Mouse (Mus musculus) midbrain, embryonic 14.5 days (tissue): ENCODE results near the gene Rnpepl1. TPM values are rescaled to one million over a fixed set of nuclear protein-coding genes. Genes with fewer than 3 reads are reported as not detected.
"Not testable (repeated sequence)": the region's sequence is repeated elsewhere in the genome, so short reads cannot be mapped to it uniquely, and the experiment has no call there.

Source experiments
- ATAC-seq: fragments of 200-750 bp; cut with Nextera tagmentation; 2 replicates; pipeline ENCODE4 v1.8.0; 2017; ENCODE audit warnings: moderate number of reproducible peaks, moderate library complexity; ENCODE audit not compliant: low FRiP score, low TSS enrichment
- DNase-seq: peaks from one replicate; pipeline ENCODE4 v3.0.0-alpha.2; 2015
- H3K27ac ChIP-seq: fragments of 300-500 bp; sonication (generic); replicated peaks from 2 replicates; pipeline ENCODE4 v1.5.1; 2014; ENCODE audit warnings: mild to moderate bottlenecking, low read depth, low read length, moderate library complexity
- H3K27me3 ChIP-seq: fragments of 300-500 bp; sonication (generic); 2 replicates; pipeline ENCODE4 v1.6.1; 2014; ENCODE audit warnings: low read length, control low read depth, mixed read lengths; ENCODE audit not compliant: control insufficient read depth, insufficient read depth
- H3K36me3 ChIP-seq: fragments of 300-500 bp; sonication (generic); 2 replicates; pipeline ENCODE4 v1.6.1; 2014; ENCODE audit warnings: low read length, control low read depth; ENCODE audit not compliant: control insufficient read depth, insufficient read depth
- H3K4me1 ChIP-seq: fragments of 300-500 bp; sonication (generic); 2 replicates; pipeline ENCODE4 v1.6.1; 2014; ENCODE audit warnings: mild to moderate bottlenecking, antibody characterized with exemption, low read length, control low read depth; ENCODE audit not compliant: control insufficient read depth, insufficient read depth
- H3K4me2 ChIP-seq: fragments of 300-500 bp; sonication (generic); 2 replicates; pipeline ENCODE4 v1.6.1; 2014; ENCODE audit warnings: mild to moderate bottlenecking, low read length, moderate library complexity
- H3K4me3 ChIP-seq: fragments of 300-500 bp; sonication (generic); replicated peaks from 2 replicates; pipeline ENCODE4 v1.5.1; 2014; ENCODE audit warnings: low read depth, low read length
- H3K9ac ChIP-seq: fragments of 300-500 bp; sonication (generic); replicated peaks from 2 replicates; pipeline ENCODE4 v1.6.1; 2014; ENCODE audit warnings: mild to moderate bottlenecking, low read length, moderate library complexity
- H3K9me3 ChIP-seq: fragments of 300-500 bp; sonication (generic); 2 replicates; pipeline ENCODE4 v1.6.1; 2016; ENCODE audit warnings: low read length, control low read depth, mixed read lengths; ENCODE audit not compliant: control insufficient read depth
- WGBS: fragments of 180-500 bp; shearing (Covaris S2); extraction: QIAGEN DNeasy Blood & Tissue Kit; methylation state at CpG from one replicate; pipeline ENCODE4 v1.1.7; 2014; 5-methylcytosine and 5-hydroxymethylcytosine counted together
- polyA plus RNA-seq: library from polyadenylated mRNA; unstranded; fragments of >200 nt; fragmentation: Nextera tagmentation; extraction: Ambion mirVana; gene quantifications from 2 replicates; pipeline ENCODE4 v1.2.1, GENCODE M21; 2014

Gene Rnpepl1
- polyA plus RNA-seq, 1 experiment from 2014 or later: 26.8 TPM

DNA sequence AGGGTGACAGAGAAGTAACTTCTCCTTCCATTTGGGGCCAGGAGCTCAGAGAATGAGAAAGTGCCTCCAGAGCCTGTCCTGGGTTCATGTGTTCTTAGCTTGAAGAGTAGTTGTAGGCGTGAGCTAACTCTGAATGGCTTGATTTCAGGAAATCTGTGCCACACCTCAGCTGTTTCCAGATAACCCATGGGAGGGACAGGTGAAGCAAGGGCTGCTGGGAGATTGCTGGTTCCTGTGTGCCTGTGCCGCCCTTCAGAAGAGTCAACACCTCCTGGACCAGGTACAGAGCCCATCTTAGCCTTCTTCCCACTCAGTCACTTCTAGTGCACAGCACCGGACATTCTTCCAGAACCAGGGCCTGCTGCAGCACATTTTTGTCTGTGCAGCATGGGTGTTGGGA, 27.2 kb downstream of the Rnpepl1 start:
- ATAC-seq (no peak), DNase-seq (no peak)
- Histone ChIP-seq H3K9ac (no peak overlapping the region), H3K4me2 (no peak overlapping the region), H3K4me1 (peaks cover 24% of the 10 kb centered on the region), H3K4me3 (no peak overlapping the region), H3K36me3 (peaks cover 50% of the 10 kb centered on the region), H3K27me3 (no peaks in the 10 kb centered on the region), H3K9me3 (no peaks in the 10 kb centered on the region), H3K27ac (no peak overlapping the region)
- WGBS: 94% methylated on average over 3 of the region's 3 CpGs

- peaks cover 69% of the 10 kb centered on the region for H3K36me3 ChIP-seq
- no peak overlapping the region for H3K4me3 ChIP-seq
- H3K9ac ChIP-seq: no peak overlapping the region
- no peaks in the 10 kb centered on the region for H3K27me3 ChIP-seq
- peaks cover 20% of the 10 kb centered on the region for H3K4me1 ChIP-seq
- H3K4me2 ChIP-seq: no peak overlapping the region
- H3K9me3 ChIP-seq: no peaks in the 10 kb centered on the region
- 97% methylated on average over 4 of the region's 4 CpGs for WGBS
- no peak overlapping the region for H3K27ac ChIP-seq
- DNase-seq (no peak), ATAC-seq (no peak)
These were observed 29.2 kb downstream of the Rnpepl1 start for GRCm38 (mm10) chr1:92939746-92940145.

DNA sequence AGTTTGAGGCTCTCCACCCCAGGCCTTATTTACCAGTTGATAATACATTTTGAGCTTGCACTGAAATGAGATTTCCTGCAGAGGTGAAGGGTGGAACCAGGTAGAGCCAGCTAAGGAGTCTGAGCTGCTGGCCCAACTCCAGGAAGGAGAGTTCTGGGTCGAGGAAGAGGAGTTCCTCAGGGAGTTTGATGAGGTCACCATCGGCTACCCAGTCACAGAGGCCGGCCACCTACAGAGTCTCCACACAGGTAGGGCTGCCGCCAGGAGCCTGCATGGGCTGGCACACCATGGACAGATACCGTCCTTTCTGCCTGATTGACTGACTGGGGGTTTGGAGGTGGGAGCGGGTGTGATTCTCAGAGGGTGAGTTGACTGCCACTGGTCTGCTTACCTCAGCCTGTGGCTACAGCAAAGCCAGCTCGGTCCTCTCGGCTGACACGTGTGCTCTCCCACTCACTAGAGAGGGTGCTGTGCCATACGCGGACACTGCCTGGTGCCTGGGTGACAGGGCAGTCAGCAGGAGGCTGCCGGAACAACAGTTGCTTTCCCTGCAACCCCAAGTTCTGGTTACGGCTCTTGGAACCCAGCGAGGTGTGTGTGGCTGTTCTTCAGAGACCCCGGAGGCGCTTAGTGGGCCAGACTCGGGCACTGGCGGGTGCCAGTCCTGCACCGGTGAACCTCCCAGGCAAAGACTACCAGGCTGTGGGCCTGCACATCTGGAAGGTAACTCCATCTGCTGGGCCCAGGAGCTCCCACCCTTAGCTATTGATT, 32.8 kb downstream of the Rnpepl1 start:
- DNase-seq: no peak
- 95% methylated on average over 19 of the region's 19 CpGs for WGBS
- Histone ChIP-seq H3K9me3 (no peaks in the 10 kb centered on the region), H3K27ac (no peak overlapping the region), H3K4me2 (no peak overlapping the region), H3K4me1 (no peaks in the 10 kb centered on the region), H3K4me3 (no peak overlapping the region), H3K9ac (no peak overlapping the region), H3K36me3 (peaks cover 97% of the 10 kb centered on the region), H3K27me3 (no peaks in the 10 kb centered on the region)
- no peak for ATAC-seq

DNA sequence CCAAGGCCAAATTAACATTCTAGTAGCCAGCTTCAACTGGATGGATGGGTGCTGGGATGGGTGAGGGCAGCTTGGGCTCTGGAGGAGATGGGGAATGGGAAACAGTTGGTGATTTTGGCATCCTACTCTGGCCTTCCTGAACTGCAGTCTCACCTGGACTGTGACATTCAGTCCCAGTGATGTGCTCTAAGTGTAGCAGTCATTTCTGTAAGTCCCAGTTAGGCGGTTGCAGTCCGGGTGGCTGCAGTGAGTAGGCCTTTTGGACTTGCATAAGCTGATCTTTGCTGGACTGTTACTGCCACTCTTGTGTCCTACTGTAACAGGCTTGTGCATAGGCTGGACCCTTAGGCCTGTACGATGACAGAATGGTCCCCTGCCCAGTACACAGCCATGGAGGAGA, 37.4 kb downstream of the Rnpepl1 start:
- WGBS: 96% methylated on average over 3 of the region's 3 CpGs

GRCm38 (mm10) chr1:92949426-92949825, 38.8 kb downstream of the Rnpepl1 start:
- no peak overlapping the region for H3K9ac ChIP-seq
- H3K4me1 ChIP-seq: no peaks in the 10 kb centered on the region
- no peak for ATAC-seq
- 62% methylated on average over 6 of the region's 6 CpGs for WGBS
- H3K27me3 ChIP-seq: no peaks in the 10 kb centered on the region
- H3K9me3 ChIP-seq: no peaks in the 10 kb centered on the region
- H3K4me2 ChIP-seq: no peak overlapping the region
- peaks cover 55% of the 10 kb centered on the region for H3K36me3 ChIP-seq
- H3K4me3 ChIP-seq: no peak overlapping the region
- no peak for DNase-seq
- H3K27ac ChIP-seq: no peak overlapping the region

More for the DNA sequence above, 37.4 kb downstream of the Rnpepl1 start:
- Histone ChIP-seq H3K4me3 (no peak overlapping the region), H3K27ac (no peak overlapping the region), H3K9me3 (no peaks in the 10 kb centered on the region), H3K9ac (no peak overlapping the region), H3K4me1 (no peaks in the 10 kb centered on the region), H3K36me3 (peaks cover 70% of the 10 kb centered on the region), H3K27me3 (no peaks in the 10 kb centered on the region), H3K4me2 (no peak overlapping the region)
- ATAC-seq: no peak
- DNase-seq: no peak

- no peaks in the 10 kb centered on the region for H3K4me1 ChIP-seq
- H3K4me2 ChIP-seq: no peak within 1 kb of the TSS
- H3K27me3 ChIP-seq: no peaks in the 10 kb centered on the region
- 84% methylated on average over 5 of the region's 5 CpGs for WGBS
- H3K9me3 ChIP-seq: no peaks in the 10 kb centered on the region
- H3K36me3 ChIP-seq: peaks cover 43% of the 10 kb centered on the region
- DNase-seq (no peak), ATAC-seq (no peak)
- H3K27ac ChIP-seq: no peak within 1 kb of the TSS
- no peak within 1 kb of the TSS for H3K4me3 ChIP-seq
- H3K9ac ChIP-seq: no peak within 1 kb of the TSS
These were observed 40.0 kb downstream of the Rnpepl1 start, which contains the start of gene Gpr35 for GRCm38 (mm10) chr1:92950607-92951006. Gene Gpr35 (plus strand): TSS chr1:92950865.

DNA sequence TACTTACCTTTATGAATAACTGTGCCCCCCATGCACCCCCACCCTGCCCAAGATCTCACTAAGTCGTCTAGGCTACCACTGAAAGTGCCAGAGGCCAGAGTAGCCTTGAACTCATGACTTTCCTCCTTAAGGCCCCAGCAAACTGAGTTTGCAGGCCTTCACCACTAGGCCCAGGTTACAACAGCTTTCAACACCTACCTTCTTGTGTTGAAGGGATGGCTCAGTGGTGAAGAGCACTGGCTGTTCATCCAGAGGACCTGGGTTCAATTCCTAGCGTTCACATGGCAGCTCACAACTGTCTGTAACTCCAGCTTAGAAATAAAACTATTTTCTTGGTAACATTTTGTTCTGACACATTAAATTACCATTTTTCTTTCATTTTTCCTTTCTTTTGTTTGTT, 43.1 kb downstream of the Rnpepl1 start:
- ATAC-seq (no peak), DNase-seq (no peak)
- 78% methylated on average over 2 of the region's 2 CpGs for WGBS
- Histone ChIP-seq H3K9ac (no peak overlapping the region), H3K27me3 (no peaks in the 10 kb centered on the region), H3K4me1 (no peaks in the 10 kb centered on the region), H3K36me3 (peaks cover 13% of the 10 kb centered on the region), H3K27ac (no peak overlapping the region), H3K4me3 (no peak overlapping the region), H3K4me2 (no peak overlapping the region), H3K9me3 (no peaks in the 10 kb centered on the region)

- H3K27me3 ChIP-seq, H3K4me1 ChIP-seq, H3K9me3 ChIP-seq, ATAC-seq, H3K36me3 ChIP-seq, H3K27ac ChIP-seq, DNase-seq, H3K4me3 ChIP-seq, H3K9ac ChIP-seq: not testable (repeated sequence)
- 7% methylated on average over 11 of the region's 11 CpGs for WGBS
- 0 out of 2 replicates have a peak overlapping the region, but pooled peaks have one; percentile 28 for H3K4me2 ChIP-seq
These were observed 46.2 kb downstream of the Rnpepl1 start for GRCm38 (mm10) chr1:92956571-92957335.
